Mouse (Mus musculus) heart, embryonic 10.5 days (tissue): Measurements from ENCODE around the gene Prune2. TPM values are rescaled to one million over a fixed set of nuclear protein-coding genes. Genes with fewer than 3 reads are reported as not detected.

Experiments used
- DNase-seq: peaks from one replicate; pipeline ENCODE4 v3.0.0-alpha.2; 2017; ENCODE audit warnings: low spot score
- H3K27ac ChIP-seq: fragments of 300-500 bp; sonication (generic); 2 replicates; pipeline ENCODE4 v1.5.1; 2016; ENCODE audit warnings: mild to moderate bottlenecking
- H3K27me3 ChIP-seq: fragments of 300-500 bp; sonication (generic); 2 replicates; pipeline ENCODE4 v1.6.1; 2016; ENCODE audit warnings: mild to moderate bottlenecking; ENCODE audit not compliant: poor library complexity, insufficient read depth, severe bottlenecking
- H3K36me3 ChIP-seq: fragments of 300-500 bp; sonication (generic); 2 replicates; pipeline ENCODE4 v1.6.1; 2016; ENCODE audit warnings: mild to moderate bottlenecking, moderate library complexity
- H3K4me1 ChIP-seq: fragments of 300-500 bp; sonication (generic); 2 replicates; pipeline ENCODE4 v1.6.1; 2016; ENCODE audit warnings: mild to moderate bottlenecking
- H3K4me3 ChIP-seq: fragments of 300-500 bp; sonication (generic); 2 replicates; pipeline ENCODE4 v1.5.1; 2016; ENCODE audit warnings: mild to moderate bottlenecking, moderate library complexity
- H3K9me3 ChIP-seq: fragments of 300-500 bp; sonication (generic); 2 replicates; pipeline ENCODE4 v1.6.1; 2016; ENCODE audit warnings: mild to moderate bottlenecking, moderate library complexity
- WGBS: fragments of 180-500 bp; shearing (Covaris S2); methylation state at CpG from one replicate; pipeline ENCODE4 v1.1.7; 2016; 5-methylcytosine and 5-hydroxymethylcytosine counted together
- polyA plus RNA-seq: library from polyadenylated mRNA; unstranded; fragments of >200 nt; fragmentation: Nextera tagmentation; extraction: Ambion mirVana; gene quantifications from 2 replicates; pipeline ENCODE4 v1.2.1, GENCODE M21; 2016

Gene Prune2
- polyA plus RNA-seq, 1 experiment from 2014 or later: 3.6 TPM

DNA sequence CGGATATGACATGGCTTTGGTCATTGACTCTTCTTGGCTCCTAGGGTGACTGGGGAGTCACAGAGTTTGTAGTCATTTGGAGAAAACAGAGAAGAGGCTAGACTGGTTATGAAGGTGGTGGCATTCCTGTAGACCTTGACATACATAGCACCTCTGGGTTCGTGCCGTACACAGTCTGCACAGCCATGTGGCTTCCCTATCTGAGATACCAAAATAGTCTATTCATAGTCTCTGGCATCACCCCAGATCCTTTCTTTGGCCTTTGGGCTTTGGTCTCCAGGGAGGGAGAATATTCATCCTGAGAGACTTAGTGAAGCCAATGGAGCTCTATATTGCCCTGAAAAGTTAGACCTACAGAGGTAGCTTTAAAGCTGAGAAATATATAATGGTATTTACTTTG is 5.1 kb downstream of the Prune2 start:
- 84% methylated on average over 3 of the region's 3 CpGs for WGBS
- Histone ChIP-seq H3K36me3 (no peaks in the 10 kb centered on the region), H3K27ac (no peak overlapping the region), H3K4me3 (no peak overlapping the region), H3K9me3 (no peaks in the 10 kb centered on the region), H3K4me1 (peaks cover 13% of the 10 kb centered on the region), H3K27me3 (peaks cover 16% of the 10 kb centered on the region)
- no peak for DNase-seq

GRCm38 (mm10) chr19:16963178-16963577 is 7.3 kb downstream of the Prune2 start:
- no peak for DNase-seq
- H3K36me3 ChIP-seq: no peaks in the 10 kb centered on the region
- H3K27me3 ChIP-seq: 0 out of 2 replicates have a peak, but pooled peaks cover 5% of the 10 kb centered on the region
- peaks cover 6% of the 10 kb centered on the region for H3K4me1 ChIP-seq
- no peak overlapping the region for H3K27ac ChIP-seq
- no peaks in the 10 kb centered on the region for H3K9me3 ChIP-seq
- H3K4me3 ChIP-seq: no peak overlapping the region
- WGBS: 82% methylated on average over 3 of the region's 3 CpGs

DNA sequence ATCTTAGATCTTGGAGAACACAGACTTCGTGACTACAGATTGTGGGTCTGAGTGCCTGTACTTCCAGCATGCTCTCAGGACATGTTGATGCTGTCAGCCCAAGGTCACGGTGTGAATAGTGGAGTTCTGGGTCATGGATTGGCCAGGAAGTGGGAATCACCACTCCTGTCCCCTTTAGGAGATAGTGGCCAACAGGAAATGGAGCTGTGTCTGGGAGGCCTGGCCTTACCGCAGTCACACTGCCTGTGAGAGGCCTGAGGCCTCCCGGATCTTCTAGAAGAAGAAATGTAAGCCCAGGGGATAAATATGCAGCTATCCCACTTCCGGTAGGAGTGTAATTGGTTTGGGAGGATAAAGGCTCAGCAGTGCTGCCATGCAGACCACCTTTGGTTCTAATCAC is 12.8 kb downstream of the Prune2 start:
- Histone ChIP-seq H3K27me3 (no peaks in the 10 kb centered on the region), H3K36me3 (no peaks in the 10 kb centered on the region), H3K4me1 (no peaks in the 10 kb centered on the region), H3K27ac (no peak overlapping the region), H3K4me3 (no peak overlapping the region), H3K9me3 (no peaks in the 10 kb centered on the region)
- WGBS: 62% methylated on average over 5 of the region's 5 CpGs
- DNase-seq: no peak

DNA sequence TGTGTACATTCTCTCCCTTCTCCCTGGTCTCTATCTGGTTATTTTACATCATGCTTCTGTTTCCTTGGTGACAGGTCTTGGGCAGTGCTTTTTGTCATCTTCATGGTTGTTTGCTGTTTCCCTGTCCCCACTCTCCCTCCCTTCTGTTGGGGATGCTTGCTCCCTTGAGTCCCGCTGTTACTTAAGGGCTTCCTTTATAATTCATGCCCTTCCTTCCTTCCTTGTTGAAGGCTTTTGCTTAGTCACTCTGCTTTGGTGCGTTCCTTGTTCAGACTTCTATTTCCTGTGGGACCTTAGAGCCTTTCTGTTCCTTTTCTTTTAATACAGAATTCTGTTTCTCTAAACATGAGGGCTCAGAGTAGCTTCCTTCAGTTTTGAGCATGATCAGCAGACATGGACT is 14.7 kb downstream of the Prune2 start:
- H3K36me3 ChIP-seq: no peaks in the 10 kb centered on the region
- no peaks in the 10 kb centered on the region for H3K27me3 ChIP-seq
- no peaks in the 10 kb centered on the region for H3K4me1 ChIP-seq
- no peak overlapping the region for H3K4me3 ChIP-seq
- no peak overlapping the region for H3K27ac ChIP-seq
- 47% methylated on average over 2 of the region's 2 CpGs for WGBS
- no peak for DNase-seq
- H3K9me3 ChIP-seq: no peaks in the 10 kb centered on the region

GRCm38 (mm10) chr19:16978910-16979309 is 23.0 kb downstream of the Prune2 start:
- WGBS: 88% methylated on average over 3 of the region's 3 CpGs
- no peaks in the 10 kb centered on the region for H3K36me3 ChIP-seq
- no peak overlapping the region for H3K4me3 ChIP-seq
- H3K27me3 ChIP-seq: no peaks in the 10 kb centered on the region
- no peaks in the 10 kb centered on the region for H3K4me1 ChIP-seq
- H3K9me3 ChIP-seq: no peaks in the 10 kb centered on the region
- H3K27ac ChIP-seq: no peak overlapping the region
- no peak for DNase-seq

DNA sequence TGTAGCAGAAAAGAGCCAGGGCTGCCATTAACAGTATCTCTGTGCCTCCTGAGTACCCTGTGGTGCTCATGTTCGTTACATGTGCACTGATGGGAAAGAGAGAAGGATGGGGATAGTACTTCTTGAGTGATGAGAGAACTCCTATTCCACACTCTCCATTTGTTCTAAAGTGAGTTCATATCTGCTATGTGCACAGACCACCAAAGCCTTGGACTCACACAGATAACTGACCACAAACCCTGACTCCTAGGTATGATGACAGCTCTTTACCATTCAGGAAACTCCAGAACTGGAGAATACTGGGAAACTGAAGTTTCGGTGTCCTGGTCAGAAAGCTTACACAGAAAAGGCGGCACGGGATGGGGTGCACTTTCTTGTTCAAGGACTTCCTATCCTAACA is 25.8 kb downstream of the Prune2 start:
- no peaks in the 10 kb centered on the region for H3K4me1 ChIP-seq
- DNase-seq: no peak
- no peaks in the 10 kb centered on the region for H3K36me3 ChIP-seq
- no peaks in the 10 kb centered on the region for H3K27me3 ChIP-seq
- H3K4me3 ChIP-seq: no peak overlapping the region
- no peaks in the 10 kb centered on the region for H3K9me3 ChIP-seq
- no peak overlapping the region for H3K27ac ChIP-seq
- 77% methylated on average over 4 of the region's 4 CpGs for WGBS

- Histone ChIP-seq H3K9me3 (no peaks in the 10 kb centered on the region), H3K4me1 (no peaks in the 10 kb centered on the region), H3K27me3 (no peaks in the 10 kb centered on the region), H3K27ac (no peak overlapping the region), H3K36me3 (no peaks in the 10 kb centered on the region), H3K4me3 (no peak overlapping the region)
- no peak for DNase-seq
- WGBS: 47% methylated on average over 5 of the region's 5 CpGs
These were observed 29.0 kb downstream of the Prune2 start for GRCm38 (mm10) chr19:16984897-16985296.

DNA sequence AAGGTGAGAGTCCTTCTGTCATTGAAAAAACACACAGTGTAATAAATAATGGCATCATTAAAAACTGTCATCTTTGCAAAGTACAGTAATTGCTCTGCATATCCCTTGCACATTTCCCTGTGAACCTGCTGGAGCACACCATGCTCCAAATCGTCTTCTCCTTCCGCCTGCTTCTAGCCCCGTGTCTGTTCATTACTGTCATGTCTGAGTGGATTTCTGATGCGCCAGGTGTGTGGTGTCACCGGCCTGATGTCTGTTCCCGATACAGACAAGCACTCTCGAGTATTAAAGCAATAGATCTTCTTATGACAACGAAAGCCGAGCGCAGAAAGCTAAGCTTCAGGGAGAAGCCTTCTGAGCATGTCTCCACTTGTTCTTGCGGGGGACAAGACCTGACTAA is 32.1 kb downstream of the Prune2 start:
- H3K9me3 ChIP-seq: no peaks in the 10 kb centered on the region
- no peak overlapping the region for H3K4me3 ChIP-seq
- 83% methylated on average over 11 of the region's 11 CpGs for WGBS
- no peaks in the 10 kb centered on the region for H3K27me3 ChIP-seq
- H3K4me1 ChIP-seq: no peaks in the 10 kb centered on the region
- DNase-seq: no peak
- H3K36me3 ChIP-seq: no peaks in the 10 kb centered on the region
- H3K27ac ChIP-seq: no peak overlapping the region

- Histone ChIP-seq H3K36me3 (no peaks in the 10 kb centered on the region), H3K27me3 (no peaks in the 10 kb centered on the region), H3K4me3 (no peak overlapping the region), H3K9me3 (no peaks in the 10 kb centered on the region), H3K27ac (no peak overlapping the region), H3K4me1 (no peaks in the 10 kb centered on the region)
- WGBS: 63% methylated on average over 4 of the region's 4 CpGs
- no peak for DNase-seq
These were observed 36.2 kb downstream of the Prune2 start for GRCm38 (mm10) chr19:16992151-16992550.

DNA sequence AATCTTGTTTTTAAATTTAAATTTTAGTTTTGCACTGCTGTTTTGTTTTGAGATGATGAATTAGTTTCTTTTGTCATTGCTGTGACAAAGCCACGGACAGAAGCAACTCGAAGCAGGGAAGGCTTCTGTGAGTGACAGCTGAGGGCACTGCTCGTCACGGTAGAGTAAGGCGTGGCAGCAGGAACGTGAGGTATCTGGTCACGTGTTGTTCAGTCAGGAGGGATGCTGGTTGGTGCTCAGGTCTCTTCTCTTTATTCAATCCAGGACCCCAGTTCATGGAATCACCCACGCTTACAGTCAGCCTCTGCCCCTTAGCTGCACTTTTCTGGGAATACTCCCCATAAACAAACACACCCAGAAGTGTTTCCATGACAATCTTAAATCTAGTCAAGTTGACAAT is 38.3 kb downstream of the Prune2 start:
- no peak overlapping the region for H3K4me3 ChIP-seq
- no peaks in the 10 kb centered on the region for H3K4me1 ChIP-seq
- WGBS: 79% methylated on average over 8 of the region's 8 CpGs
- H3K27ac ChIP-seq: no peak overlapping the region
- H3K36me3 ChIP-seq: no peaks in the 10 kb centered on the region
- no peaks in the 10 kb centered on the region for H3K27me3 ChIP-seq
- DNase-seq: no peak
- H3K9me3 ChIP-seq: no peaks in the 10 kb centered on the region

DNA sequence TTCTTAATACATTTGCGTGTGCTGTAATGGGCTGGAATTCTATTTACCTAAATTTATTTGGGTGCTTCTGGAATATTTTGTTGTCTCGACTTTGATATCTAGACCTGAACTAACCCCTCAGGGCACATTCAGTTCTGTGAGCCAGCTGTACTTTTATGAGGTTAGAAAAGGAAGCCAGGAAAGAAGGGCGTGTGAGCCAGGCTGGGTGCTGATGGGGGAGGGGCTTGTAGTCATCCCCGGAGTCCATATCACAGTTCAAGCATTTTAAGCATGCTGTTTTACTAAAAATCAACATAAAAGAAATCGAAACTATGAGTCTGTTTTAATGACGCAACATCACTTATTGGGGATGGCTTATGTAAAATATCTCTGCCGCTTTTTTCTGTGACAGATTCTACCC is 42.0 kb downstream of the Prune2 start:
- WGBS: 79% methylated on average over 7 of the region's 7 CpGs
- no peaks in the 10 kb centered on the region for H3K9me3 ChIP-seq
- H3K27me3 ChIP-seq: no peaks in the 10 kb centered on the region
- H3K36me3 ChIP-seq: no peaks in the 10 kb centered on the region
- no peaks in the 10 kb centered on the region for H3K4me1 ChIP-seq
- H3K4me3 ChIP-seq: no peak overlapping the region
- no peak overlapping the region for H3K27ac ChIP-seq
- DNase-seq: no peak

- no peak overlapping the region for H3K4me3 ChIP-seq
- no peak overlapping the region for H3K27ac ChIP-seq
- WGBS: 70% methylated on average over 17 of the region's 17 CpGs
- no peak for DNase-seq
- no peaks in the 10 kb centered on the region for H3K27me3 ChIP-seq
- H3K4me1 ChIP-seq: peaks cover 4% of the 10 kb centered on the region
- no peaks in the 10 kb centered on the region for H3K9me3 ChIP-seq
- no peaks in the 10 kb centered on the region for H3K36me3 ChIP-seq
These were observed 50.4 kb downstream of the Prune2 start for GRCm38 (mm10) chr19:17006220-17006907.

DNA sequence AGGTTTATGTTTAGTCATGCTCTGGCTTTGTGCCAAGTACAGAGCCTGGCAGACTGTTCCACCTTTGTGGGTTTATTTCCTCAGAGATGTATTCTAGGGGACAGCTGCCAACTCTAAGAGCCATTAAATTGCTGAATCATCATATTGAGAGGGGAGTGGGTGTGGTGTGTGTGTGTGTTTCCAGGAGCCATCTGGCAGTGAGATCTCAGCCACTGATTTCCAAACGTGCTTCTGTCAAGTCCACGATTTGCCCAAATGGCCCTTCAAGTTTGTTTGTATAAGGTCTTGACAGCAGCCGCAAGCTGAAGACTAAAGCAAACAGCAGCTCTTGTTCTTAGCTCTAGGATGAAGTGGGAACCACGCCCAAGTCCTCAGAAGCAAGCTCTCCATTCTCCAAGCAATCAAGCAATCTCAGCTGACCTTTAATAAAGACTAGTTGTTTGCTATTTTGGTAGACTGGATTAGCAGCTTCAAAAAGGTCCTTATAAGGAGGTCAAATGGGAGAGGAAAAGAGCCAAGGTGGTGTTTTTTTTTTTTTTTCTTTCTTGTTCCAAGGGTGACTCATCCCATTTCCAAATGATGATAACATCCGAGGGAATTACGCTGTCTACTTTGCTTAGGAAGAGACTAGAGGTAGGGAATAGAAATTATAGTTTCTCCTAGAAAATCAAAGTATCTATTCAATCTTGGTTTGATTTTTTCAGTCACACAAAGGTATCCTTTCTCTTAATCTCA is 55.5 kb downstream of the Prune2 start:
- no peak for DNase-seq
- Histone ChIP-seq H3K27ac (no peak overlapping the region), H3K36me3 (no peaks in the 10 kb centered on the region), H3K4me3 (no peak overlapping the region), H3K27me3 (no peaks in the 10 kb centered on the region), H3K4me1 (peaks cover 13% of the 10 kb centered on the region), H3K9me3 (no peaks in the 10 kb centered on the region)
- 12% methylated on average over 6 of the region's 6 CpGs for WGBS
